8 mouse cellular contexts compared by ENCODE assay signal in the genomic region with DNA sequence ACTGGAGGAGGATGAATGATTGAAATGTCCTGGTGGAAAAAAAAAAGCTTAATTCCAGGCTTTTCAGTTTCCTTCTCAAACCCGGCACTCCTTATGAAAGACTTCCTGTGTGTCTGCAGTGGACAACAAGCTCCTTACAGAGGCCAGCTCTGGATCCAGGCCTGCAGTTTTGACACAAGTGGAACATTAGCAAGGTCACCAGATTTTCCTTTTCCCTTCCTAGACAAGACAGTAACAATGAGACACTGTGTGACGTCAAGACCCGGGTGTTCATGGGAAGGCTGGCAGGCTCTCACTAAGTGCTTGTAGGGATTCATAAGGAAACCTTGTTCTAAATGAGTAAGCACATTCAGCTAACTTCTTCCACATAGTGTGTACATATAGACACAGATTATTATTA.
DNase-seq lines count a peak whose midpoint lies in the region; ATAC-seq and TF ChIP-seq lines count a peak whose summit lies in the region.

No protein-coding gene starts in this region.

- ATAC-seq in intestine, embryonic 14.5 days (replicated peaks; ENCODE audit: low FRiP score, low TSS enrichment, low read depth): peak; percentile 45; the same call in 1 of the 2 replicates
- no peak for ATAC-seq in intestine, postnatal 0 days
- ATAC-seq in heart, embryonic 11.5 days (replicated peaks; ENCODE audit: insufficient number of reproducible peaks, low FRiP score, low TSS enrichment): 0 out of 2 replicates have a peak, but pooled peaks have one; percentile 6
- ATAC-seq in lung, embryonic 16.5 days (ENCODE audit: low read depth): peak; percentile 64
- ATAC-seq in stomach, embryonic 15.5 days (ENCODE audit: insufficient read depth, low FRiP score, low read depth): peak; percentile 40; the same call in 1 of the 2 replicates

- no peaks in the 10 kb centered on the region for H3K27me3 ChIP-seq in intestine, embryonic 14.5 days (replicated peaks; ENCODE audit: control insufficient read depth, insufficient read depth, low read length)
- no peaks in the 10 kb centered on the region for H3K27me3 ChIP-seq in intestine, postnatal 0 days (replicated peaks; ENCODE audit: control insufficient read depth, insufficient read depth, low read length)
- H3K27me3 ChIP-seq in heart, embryonic 11.5 days (ENCODE audit: control insufficient read depth, insufficient read depth, low read length): no peaks in the 10 kb centered on the region
- no peaks in the 10 kb centered on the region for H3K27me3 ChIP-seq in lung, embryonic 16.5 days (ENCODE audit: control insufficient read depth, insufficient read depth, low read depth, low read length)
- H3K27me3 ChIP-seq in stomach, embryonic 15.5 days (replicated peaks): no peaks in the 10 kb centered on the region

- WGBS in intestine, embryonic 14.5 days: 35% methylated on average over 3 of the region's 3 CpGs
- 48% methylated on average over 3 of the region's 3 CpGs for WGBS in intestine, postnatal 0 days
- WGBS in heart, embryonic 11.5 days (ENCODE audit: insufficient replicate concordance): 51% methylated on average over 3 of the region's 3 CpGs
- 27% methylated on average over 3 of the region's 3 CpGs for WGBS in lung, embryonic 16.5 days
- WGBS in stomach, embryonic 15.5 days: 30% methylated on average over 3 of the region's 3 CpGs

- peak overlapping the region; percentile 47; the same call in 1 of the 2 replicates for H3K27ac ChIP-seq in intestine, embryonic 14.5 days (ENCODE audit: low read depth)
- H3K27ac ChIP-seq in intestine, postnatal 0 days (ENCODE audit: low read depth, low read length): no peak overlapping the region
- H3K27ac ChIP-seq in heart, embryonic 11.5 days (ENCODE audit: low read depth, low read length): peak overlapping the region; percentile 42; the same call in 1 of the 2 replicates
- H3K27ac ChIP-seq in lung, embryonic 16.5 days (ENCODE audit: low read length): no peak overlapping the region; the same call in 1 of the 2 replicates
- peak overlapping the region; percentile 69 for H3K27ac ChIP-seq in stomach, embryonic 15.5 days

- no peak overlapping the region for H3K4me3 ChIP-seq in intestine, embryonic 14.5 days (ENCODE audit: low read depth, low read length)
- H3K4me3 ChIP-seq in intestine, postnatal 0 days (ENCODE audit: low read depth, low read length): no peak overlapping the region
- no peak overlapping the region for H3K4me3 ChIP-seq in heart, embryonic 11.5 days (ENCODE audit: low read depth, low read length)
- H3K4me3 ChIP-seq in lung, embryonic 16.5 days (ENCODE audit: low read length): no peak overlapping the region
- H3K4me3 ChIP-seq in stomach, embryonic 15.5 days (replicated peaks): no peak overlapping the region

- H3K4me2 ChIP-seq in intestine, embryonic 14.5 days (ENCODE audit: low read length): no peak overlapping the region
- H3K4me2 ChIP-seq in intestine, postnatal 0 days (replicated peaks; ENCODE audit: low read depth): no peak overlapping the region
- H3K4me2 ChIP-seq in heart, embryonic 11.5 days: no peak overlapping the region
- no peak overlapping the region for H3K4me2 ChIP-seq in lung, embryonic 16.5 days (ENCODE audit: low read depth, low read length)
- H3K4me2 ChIP-seq in stomach, embryonic 15.5 days: no peak overlapping the region

- peaks cover 23% of the 10 kb centered on the region; the same call in 1 of the 2 replicates for H3K4me1 ChIP-seq in intestine, embryonic 14.5 days (replicated peaks; ENCODE audit: control insufficient read depth, insufficient read depth, low read length)
- H3K4me1 ChIP-seq in intestine, postnatal 0 days (replicated peaks; ENCODE audit: control insufficient read depth, insufficient read depth, low read length): peaks cover 4% of the 10 kb centered on the region; the same call in 1 of the 2 replicates
- peaks cover 5% of the 10 kb centered on the region; the same call in 1 of the 2 replicates for H3K4me1 ChIP-seq in heart, embryonic 11.5 days (ENCODE audit: control insufficient read depth, insufficient read depth, low read length)
- H3K4me1 ChIP-seq in lung, embryonic 16.5 days (replicated peaks; ENCODE audit: control insufficient read depth, insufficient read depth, low read length): peaks cover 5% of the 10 kb centered on the region
- peaks cover 16% of the 10 kb centered on the region for H3K4me1 ChIP-seq in stomach, embryonic 15.5 days

- no peak for TF ChIP-seq CTCF in intestine, postnatal 0 days (IDR thresholded peaks at IDR 0.05; ENCODE audit: low read depth)

- H3K9me3 ChIP-seq in intestine, embryonic 14.5 days (ENCODE audit: control insufficient read depth, low read length): no peaks in the 10 kb centered on the region
- no peaks in the 10 kb centered on the region for H3K9me3 ChIP-seq in intestine, postnatal 0 days (ENCODE audit: control insufficient read depth)
- H3K9me3 ChIP-seq in heart, embryonic 11.5 days (replicated peaks; ENCODE audit: control insufficient read depth, low read length): no peaks in the 10 kb centered on the region
- H3K9me3 ChIP-seq in lung, embryonic 16.5 days (ENCODE audit: control insufficient read depth, low read length): no peaks in the 10 kb centered on the region
- no peaks in the 10 kb centered on the region for H3K9me3 ChIP-seq in stomach, embryonic 15.5 days

- H3K9ac ChIP-seq in intestine, embryonic 14.5 days (ENCODE audit: low read length): no peak overlapping the region
- H3K9ac ChIP-seq in intestine, postnatal 0 days (ENCODE audit: low read depth, low read length): no peak overlapping the region
- no peak overlapping the region for H3K9ac ChIP-seq in heart, embryonic 11.5 days (ENCODE audit: low read depth, low read length)
- no peak overlapping the region for H3K9ac ChIP-seq in lung, embryonic 16.5 days (ENCODE audit: low read length)
- no peak overlapping the region for H3K9ac ChIP-seq in stomach, embryonic 15.5 days

- DNase-seq in intestine, embryonic 14.5 days (ENCODE audit: low spot score): no peak
- DNase-seq in cerebellum, adult 9-10 months: peak; percentile 31
- peak; percentile 62 to 84 for DNase-seq in kidney, postnatal 25 days
- DNase-seq in thymus, postnatal 4 days: no peak

- H3K36me3 ChIP-seq in intestine, embryonic 14.5 days (ENCODE audit: control insufficient read depth, insufficient read depth, low read length): no peaks in the 10 kb centered on the region
- H3K36me3 ChIP-seq in intestine, postnatal 0 days (ENCODE audit: control insufficient read depth, insufficient read depth): no peaks in the 10 kb centered on the region
- no peaks in the 10 kb centered on the region for H3K36me3 ChIP-seq in heart, embryonic 11.5 days (ENCODE audit: control insufficient read depth, insufficient read depth, low read length)
- no peaks in the 10 kb centered on the region for H3K36me3 ChIP-seq in lung, embryonic 16.5 days (ENCODE audit: control insufficient read depth, insufficient read depth, low read length)
- no peaks in the 10 kb centered on the region for H3K36me3 ChIP-seq in stomach, embryonic 15.5 days

Comparison
In these comparisons a context has a peak if more than half of its experiments do, and no peak if none do; other contexts are left out.
1. H3K27ac ChIP-seq: peak in intestine, embryonic 14.5 days (single experiment), heart, embryonic 11.5 days (single experiment) and stomach, embryonic 15.5 days (single experiment); none in intestine, postnatal 0 days (single experiment) and lung, embryonic 16.5 days (single experiment).
2. DNase-seq: peak in cerebellum, adult 9-10 months (single experiment) and kidney, postnatal 25 days (2 of 2); none in intestine, embryonic 14.5 days (single experiment) and thymus, postnatal 4 days (single experiment).